Mouse (Mus musculus) liver, embryonic 14.5 days (tissue): ENCODE data around the gene Tmem17. TPM values are rescaled to one million over a fixed set of nuclear protein-coding genes. Genes with fewer than 3 reads are reported as not detected.

Source experiments
- ATAC-seq: fragments of 200-750 bp; cut with Nextera tagmentation; 2 replicates; pipeline ENCODE4 v1.8.0; 2017; ENCODE audit warnings: moderate number of reproducible peaks, mild to moderate bottlenecking, moderate library complexity; ENCODE audit not compliant: insufficient read depth
- DNase-seq, 3 experiments: peaks; one replicate each; pipeline ENCODE4 v3.0.0-alpha.2; 2012 to 2013; ENCODE audit warnings: low read depth in 3 of 3, low spot score in 3 of 3
- H3K27ac ChIP-seq: fragments of 300-500 bp; sonication (generic); 2 replicates; pipeline ENCODE4 v1.5.1; 2014; ENCODE audit warnings: moderate library complexity, mild to moderate bottlenecking, control low read depth, inconsistent platforms
- H3K27me3 ChIP-seq: fragments of 300-500 bp; sonication (generic); 2 replicates; pipeline ENCODE4 v1.6.1; 2014; ENCODE audit warnings: mild to moderate bottlenecking, low read length, moderate library complexity; ENCODE audit not compliant: control insufficient read depth, insufficient read depth
- H3K36me3 ChIP-seq: fragments of 300-500 bp; sonication (generic); replicated peaks from 2 replicates; pipeline ENCODE4 v1.6.1; 2014; ENCODE audit warnings: low read depth; ENCODE audit not compliant: control insufficient read depth, insufficient read depth
- H3K4me1 ChIP-seq, 2 experiments: fragments of 200-500 bp in 1 of 2; fragments of 300-500 bp in 1 of 2; sonication (generic) in 1 of 2; replicated peaks; 2 replicates each; pipeline ENCODE4 v1.6.1; 2012 to 2014; ENCODE audit warnings: antibody characterized with exemption in 1 of 2, inconsistent platforms in 1 of 2, low read length in 1 of 2; ENCODE audit not compliant: control insufficient read depth in 2 of 2, insufficient read depth in 2 of 2
- H3K4me2 ChIP-seq: fragments of 300-500 bp; sonication (generic); 2 replicates; pipeline ENCODE4 v1.6.1; 2014; ENCODE audit warnings: low read depth, mild to moderate bottlenecking, control low read depth, moderate library complexity
- H3K4me3 ChIP-seq, 2 experiments: fragments of 200-500 bp in 1 of 2; fragments of 300-500 bp in 1 of 2; sonication (generic) in 1 of 2; 2 replicates each; pipeline ENCODE4 v1.5.1; 2012 to 2014; ENCODE audit warnings: low read depth in 2 of 2, low read length in 2 of 2, mild to moderate bottlenecking in 2 of 2, control low read depth in 1 of 2, inconsistent platforms in 1 of 2, moderate library complexity in 1 of 2; ENCODE audit not compliant: insufficient read depth in 1 of 2
- H3K9ac ChIP-seq: fragments of 300-500 bp; sonication (generic); replicated peaks from 2 replicates; pipeline ENCODE4 v1.6.1; 2014; ENCODE audit warnings: mild to moderate bottlenecking, control low read depth, moderate library complexity
- H3K9me3 ChIP-seq: fragments of 300-500 bp; sonication (generic); 2 replicates; pipeline ENCODE4 v1.6.1; 2016; ENCODE audit warnings: low read length, mixed read lengths; ENCODE audit not compliant: control insufficient read depth
- CTCF ChIP-seq: IDR thresholded peaks from 2 replicates; pipeline ENCODE4 v1.5.1; 2016; ENCODE audit warnings: antibody characterized with exemption, low read depth, control low read depth
- EP300 ChIP-seq: IDR thresholded peaks from 2 replicates; pipeline ENCODE4 v1.6.1; 2016; ENCODE audit warnings: antibody characterized with exemption, low read depth
- WGBS: fragments of 180-500 bp; shearing (Covaris S2); extraction: QIAGEN DNeasy Blood & Tissue Kit; methylation state at CpG from one replicate; pipeline ENCODE4 v1.1.7; 2014; ENCODE audit not compliant: insufficient replicate concordance; 5-methylcytosine and 5-hydroxymethylcytosine counted together
- polyA plus RNA-seq, 2 experiments: library from polyadenylated mRNA; depleted of rRNA in 1 of 2; stranded (reverse) in 1 of 2; unstranded in 1 of 2; fragments of >200 nt; fragmentation: Nextera tagmentation in 1 of 2; extraction: Ambion mirVana in 1 of 2; gene quantifications; 2 replicates each; pipeline versions ENCODE4 v1.2.1 to v1.2.3; 2012 to 2014

Tmem17 gene
- polyA plus RNA-seq, 2 experiments = 1.1 to 1.4 TPM

DNA sequence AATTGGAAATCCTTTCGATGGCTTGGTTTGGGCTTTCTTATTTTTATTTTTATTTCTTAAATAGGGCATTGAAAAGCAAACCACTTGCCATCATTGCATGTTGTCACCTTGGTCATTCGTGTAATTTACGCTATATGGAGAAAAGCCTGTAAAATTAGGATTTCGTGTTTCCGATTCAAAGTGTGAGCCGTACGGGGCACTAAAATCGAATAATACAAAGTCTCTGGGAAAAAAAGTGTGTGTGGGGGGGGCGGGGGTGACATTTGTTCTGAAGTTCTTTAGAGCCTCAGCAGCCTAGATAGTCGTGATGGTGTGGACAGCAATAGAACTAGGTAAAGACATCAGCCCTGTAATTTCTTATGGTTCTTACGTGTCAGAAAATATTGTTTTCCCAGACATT is 1.2 kb downstream of the Tmem17 start:
- DNase-seq (no peak), ATAC-seq (no peak)
- WGBS = 57% methylated on average over 11 of the region's 11 CpGs
- Histone ChIP-seq H3K4me2 (peak overlapping the region; percentile 79), H3K27me3 (no peaks in the 10 kb centered on the region), H3K4me3 (peak overlapping the region in 1 of 2 experiments; percentile 76; a peak in 3 of 4 replicates), H3K36me3 (no peaks in the 10 kb centered on the region), H3K9ac (peak overlapping the region; percentile 78), H3K9me3 (no peaks in the 10 kb centered on the region), H3K27ac (peak overlapping the region; percentile 31; the same call in 1 of the 2 replicates), H3K4me1 (0 out of 4 replicates have a peak, but pooled peaks cover 0 to 1% of the 10 kb centered on the region in 2 experiments)
- TF ChIP-seq EP300 = no peak
- TF ChIP-seq CTCF = no peak

DNA sequence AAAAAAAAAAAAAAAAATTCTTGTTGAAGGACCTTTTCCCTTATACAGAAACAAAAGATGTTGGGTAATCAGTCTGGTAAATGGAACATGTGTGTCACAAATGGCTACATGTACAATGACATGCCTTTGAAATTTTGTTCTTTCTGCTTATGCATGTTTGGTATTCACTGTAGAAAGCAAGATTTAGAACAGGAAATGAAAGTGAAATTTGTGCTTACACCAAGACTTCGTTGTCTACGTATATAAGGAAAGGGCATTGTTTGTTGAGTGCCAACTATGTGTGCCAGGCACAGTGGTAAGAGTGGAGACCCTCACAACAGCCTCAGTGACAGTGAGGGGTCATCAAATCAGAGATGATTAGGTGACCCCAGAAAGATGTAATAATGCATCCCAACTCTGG is 3.2 kb downstream of the Tmem17 start:
- no peak for TF ChIP-seq EP300
- ATAC-seq (no peak), DNase-seq (no peak)
- Histone ChIP-seq H3K27ac (no peak overlapping the region), H3K9ac (no peak overlapping the region), H3K4me1 (0 out of 4 replicates have a peak, but pooled peaks cover 0 to 1% of the 10 kb centered on the region in 2 experiments), H3K4me3 (no peak overlapping the region), H3K27me3 (no peaks in the 10 kb centered on the region), H3K36me3 (no peaks in the 10 kb centered on the region), H3K9me3 (no peaks in the 10 kb centered on the region), H3K4me2 (no peak overlapping the region)
- 78% methylated on average over 2 of the region's 2 CpGs for WGBS

DNA sequence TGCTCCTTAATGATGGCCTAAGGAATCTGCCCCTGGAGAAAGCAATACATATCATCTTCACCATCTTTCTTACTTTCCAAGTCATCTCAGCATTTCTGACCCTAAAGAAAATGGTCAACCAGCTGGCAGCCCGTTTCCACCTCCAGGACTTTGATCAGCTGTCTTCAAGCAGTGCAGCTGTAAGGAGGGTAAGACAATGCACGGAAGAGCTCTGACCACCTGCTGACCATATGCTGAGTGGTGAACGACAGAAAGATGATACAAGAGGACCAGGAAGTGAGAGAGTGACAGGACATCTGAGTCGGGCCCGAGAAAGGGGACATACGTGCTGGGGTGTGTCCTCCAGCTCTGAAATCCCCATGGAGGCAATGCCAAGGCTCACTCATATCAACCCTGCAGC is 6.6 kb downstream of the Tmem17 start:
- Histone ChIP-seq H3K4me2 (no peak overlapping the region), H3K27ac (no peak overlapping the region), H3K27me3 (no peaks in the 10 kb centered on the region), H3K9ac (no peak overlapping the region), H3K9me3 (no peaks in the 10 kb centered on the region), H3K4me1 (no peaks in the 10 kb centered on the region), H3K4me3 (no peak overlapping the region), H3K36me3 (no peaks in the 10 kb centered on the region)
- TF ChIP-seq CTCF (no peak), EP300 (no peak)
- WGBS = 58% methylated on average over 6 of the region's 6 CpGs
- ATAC-seq (no peak), DNase-seq (no peak)

DNA sequence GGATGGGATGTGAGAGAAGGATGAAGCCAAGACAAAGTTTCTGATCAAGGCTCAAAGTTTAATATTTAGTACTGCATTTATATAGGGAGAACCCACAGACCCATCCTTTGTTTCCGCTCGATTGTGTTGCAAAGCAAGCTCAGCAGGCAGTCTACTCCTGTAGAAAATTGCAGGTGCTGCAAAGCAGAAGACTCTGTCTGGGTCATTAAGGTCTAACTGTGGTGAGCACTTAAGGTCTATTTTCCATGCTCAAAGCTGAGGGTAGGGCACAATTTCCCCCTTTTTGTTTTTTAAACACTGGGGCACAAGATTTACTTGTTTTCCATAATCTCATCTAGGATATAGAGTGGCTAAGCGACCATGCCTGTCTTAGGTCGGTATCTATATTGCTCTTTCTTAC is 8.4 kb downstream of the Tmem17 start:
- Histone ChIP-seq H3K4me3 (no peak overlapping the region), H3K27me3 (no peaks in the 10 kb centered on the region), H3K4me2 (no peak overlapping the region), H3K4me1 (no peaks in the 10 kb centered on the region), H3K9me3 (no peaks in the 10 kb centered on the region), H3K9ac (no peak overlapping the region), H3K36me3 (no peaks in the 10 kb centered on the region), H3K27ac (no peak overlapping the region)
- no peak for DNase-seq
- ATAC-seq = no peak
- TF ChIP-seq EP300 (no peak), CTCF (no peak)
- 79% methylated on average over 4 of the region's 4 CpGs for WGBS

DNA sequence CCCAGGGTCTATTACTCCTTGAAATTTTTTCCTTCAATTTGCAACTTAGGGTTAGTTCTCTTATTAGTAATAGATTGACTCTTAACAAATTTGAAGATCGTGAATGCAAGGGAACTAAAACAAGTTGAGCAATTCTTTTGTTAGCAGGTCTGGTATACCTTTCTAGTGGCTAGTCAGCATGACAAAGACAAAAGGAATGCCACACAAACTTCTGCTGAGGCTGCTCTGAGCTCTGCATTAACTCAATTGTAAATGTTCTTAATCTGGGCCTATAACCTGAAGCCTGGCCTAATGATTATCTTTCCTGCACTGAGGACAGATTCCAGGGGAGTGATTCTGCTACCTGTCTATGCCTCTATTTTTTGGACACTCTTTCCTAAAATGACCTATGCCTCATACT is 12.7 kb downstream of the Tmem17 start:
- TF ChIP-seq EP300 (no peak), CTCF (no peak)
- Histone ChIP-seq H3K27me3 (no peaks in the 10 kb centered on the region), H3K27ac (no peak overlapping the region), H3K4me1 (no peaks in the 10 kb centered on the region), H3K9ac (no peak overlapping the region), H3K9me3 (no peaks in the 10 kb centered on the region), H3K4me2 (no peak overlapping the region), H3K36me3 (no peaks in the 10 kb centered on the region), H3K4me3 (no peak overlapping the region)
- DNase-seq = no peak
- no peak for ATAC-seq
- 61% methylated on average over 1 of the region's 1 CpGs for WGBS
